Mouse (Mus musculus) stomach, postnatal 0 days (tissue): ENCODE data around the gene Dlg2. TPM values are rescaled to one million over a fixed set of nuclear protein-coding genes. Genes with fewer than 3 reads are reported as not detected.

ENCODE experiments used
- ATAC-seq: fragments of 200-750 bp; cut with Nextera tagmentation; 2 replicates; pipeline ENCODE4 v1.8.0; 2017; ENCODE audit not compliant: low FRiP score, low TSS enrichment
- DNase-seq: peaks from one replicate; pipeline ENCODE4 v3.0.0-alpha.2; 2016; ENCODE audit warnings: low spot score
- H3K27ac ChIP-seq: fragments of 300-500 bp; sonication (generic); replicated peaks from 2 replicates; pipeline ENCODE4 v1.5.1; 2014; ENCODE audit warnings: mild to moderate bottlenecking, control low read depth
- H3K27me3 ChIP-seq: fragments of 300-500 bp; sonication (generic); 2 replicates; pipeline ENCODE4 v1.6.1; 2014; ENCODE audit warnings: low read length; ENCODE audit not compliant: control insufficient read depth, insufficient read depth
- H3K36me3 ChIP-seq: fragments of 300-500 bp; sonication (generic); 2 replicates; pipeline ENCODE4 v1.6.1; 2014; ENCODE audit warnings: low read length, mixed read lengths; ENCODE audit not compliant: control insufficient read depth, insufficient read depth
- H3K4me1 ChIP-seq: fragments of 300-500 bp; sonication (generic); replicated peaks from 2 replicates; pipeline ENCODE4 v1.6.1; 2014; ENCODE audit warnings: antibody characterized with exemption; ENCODE audit not compliant: control insufficient read depth, insufficient read depth
- H3K4me2 ChIP-seq: fragments of 300-500 bp; sonication (generic); replicated peaks from 2 replicates; pipeline ENCODE4 v1.6.1; 2014; ENCODE audit warnings: low read depth, mild to moderate bottlenecking, control low read depth, moderate library complexity
- H3K4me3 ChIP-seq: fragments of 300-500 bp; sonication (generic); 2 replicates; pipeline ENCODE4 v1.5.1; 2014; ENCODE audit warnings: low read depth, low read length, control low read depth
- H3K9ac ChIP-seq: fragments of 300-500 bp; sonication (generic); 2 replicates; pipeline ENCODE4 v1.6.1; 2014; ENCODE audit warnings: mild to moderate bottlenecking, low read length, control low read depth, mixed read lengths
- H3K9me3 ChIP-seq: fragments of 300-500 bp; sonication (generic); 2 replicates; pipeline ENCODE4 v1.6.1; 2016; ENCODE audit warnings: low read length; ENCODE audit not compliant: control insufficient read depth
- CTCF ChIP-seq: IDR thresholded peaks from 2 replicates; pipeline ENCODE4 v1.5.1; 2016; ENCODE audit warnings: antibody characterized with exemption, low read depth, mild to moderate bottlenecking, moderate library complexity
- EP300 ChIP-seq: optimal IDR thresholded peaks from 2 replicates; pipeline ENCODE3; 2016; ENCODE audit warnings: antibody characterized with exemption
- WGBS: fragments of 180-500 bp; shearing (Covaris S2); extraction: QIAGEN DNeasy Blood & Tissue Kit; methylation state at CpG from one replicate; pipeline ENCODE4 v1.1.7; 2014; 5-methylcytosine and 5-hydroxymethylcytosine counted together
- polyA plus RNA-seq: library from polyadenylated mRNA; unstranded; fragments of >200 nt; fragmentation: Nextera tagmentation; extraction: Ambion mirVana; gene quantifications from 2 replicates; pipeline ENCODE4 v1.2.1, GENCODE M21; 2015

Gene Dlg2
- polyA plus RNA-seq, 1 experiment from 2014 or later: 12.8 TPM

- Histone ChIP-seq H3K27ac (no peak overlapping the region), H3K4me2 (no peak overlapping the region), H3K27me3 (no peaks in the 10 kb centered on the region), H3K4me3 (no peak overlapping the region), H3K36me3 (no peaks in the 10 kb centered on the region), H3K4me1 (no peaks in the 10 kb centered on the region), H3K9me3 (no peaks in the 10 kb centered on the region), H3K9ac (no peak overlapping the region)
- 69% methylated on average over 4 of the region's 4 CpGs for WGBS
- TF ChIP-seq CTCF (no peak), EP300 (no peak)
- ATAC-seq (no peak), DNase-seq (no peak)
Observed at GRCm38 (mm10) chr7:92196004-92196403, 1719.5 kb downstream of the Dlg2 start.

GRCm38 (mm10) chr7:92197621-92198020 lies 1721.1 kb downstream of the Dlg2 start:
- H3K9ac ChIP-seq: no peak overlapping the region
- H3K36me3 ChIP-seq: no peaks in the 10 kb centered on the region
- H3K4me2 ChIP-seq: no peak overlapping the region
- no peak overlapping the region for H3K4me3 ChIP-seq
- DNase-seq (no peak), ATAC-seq (0 out of 2 replicates have a peak, but pooled peaks have one; percentile 40)
- H3K27me3 ChIP-seq: no peaks in the 10 kb centered on the region
- H3K4me1 ChIP-seq: no peaks in the 10 kb centered on the region
- WGBS: 60% methylated on average over 3 of the region's 3 CpGs
- TF ChIP-seq CTCF (no peak), EP300 (no peak)
- H3K27ac ChIP-seq: no peak overlapping the region
- H3K9me3 ChIP-seq: no peaks in the 10 kb centered on the region

- Histone ChIP-seq H3K9ac (no peak overlapping the region), H3K4me1 (no peaks in the 10 kb centered on the region), H3K4me3 (no peak overlapping the region), H3K27ac (no peak overlapping the region), H3K36me3 (no peaks in the 10 kb centered on the region), H3K27me3 (no peaks in the 10 kb centered on the region), H3K9me3 (no peaks in the 10 kb centered on the region), H3K4me2 (no peak overlapping the region)
- ATAC-seq: no peak
- TF ChIP-seq CTCF: no peak
- TF ChIP-seq EP300: no peak
- WGBS: 64% methylated on average over 1 of the region's 1 CpGs
- no peak for DNase-seq
Observed at GRCm38 (mm10) chr7:92199131-92199530, 1722.7 kb downstream of the Dlg2 start.

- H3K9ac ChIP-seq: no peak overlapping the region
- no peaks in the 10 kb centered on the region for H3K9me3 ChIP-seq
- WGBS: 84% methylated on average over 5 of the region's 5 CpGs
- no peak overlapping the region for H3K4me2 ChIP-seq
- ATAC-seq (no peak), DNase-seq (no peak)
- no peaks in the 10 kb centered on the region for H3K36me3 ChIP-seq
- H3K27me3 ChIP-seq: no peaks in the 10 kb centered on the region
- no peak overlapping the region for H3K4me3 ChIP-seq
- TF ChIP-seq CTCF (no peak), EP300 (no peak)
- H3K27ac ChIP-seq: no peak overlapping the region
- H3K4me1 ChIP-seq: no peaks in the 10 kb centered on the region
Observed at GRCm38 (mm10) chr7:92210701-92211100, 1734.2 kb downstream of the Dlg2 start.

GRCm38 (mm10) chr7:92213751-92214150 lies 1737.3 kb downstream of the Dlg2 start:
- Histone ChIP-seq H3K27ac (no peak overlapping the region), H3K9me3 (no peaks in the 10 kb centered on the region), H3K4me1 (no peaks in the 10 kb centered on the region), H3K27me3 (no peaks in the 10 kb centered on the region), H3K9ac (no peak overlapping the region), H3K36me3 (no peaks in the 10 kb centered on the region), H3K4me2 (no peak overlapping the region), H3K4me3 (no peak overlapping the region)
- DNase-seq: no peak
- WGBS: 67% methylated on average over 5 of the region's 5 CpGs
- TF ChIP-seq CTCF (no peak), EP300 (no peak)
- no peak for ATAC-seq

- Histone ChIP-seq H3K4me2 (no peak overlapping the region), H3K9ac (no peak overlapping the region), H3K4me1 (no peaks in the 10 kb centered on the region), H3K9me3 (no peaks in the 10 kb centered on the region), H3K4me3 (no peak overlapping the region), H3K36me3 (no peaks in the 10 kb centered on the region), H3K27me3 (no peaks in the 10 kb centered on the region), H3K27ac (no peak overlapping the region)
- no peak for DNase-seq
- no peak for ATAC-seq
- TF ChIP-seq EP300: no peak
- TF ChIP-seq CTCF: no peak
Observed at GRCm38 (mm10) chr7:92218171-92218570, 1741.7 kb downstream of the Dlg2 start.
